In genomic region chr10:116567491-116568405, GRCm38 (mm10) we compare ENCODE assay signal across 13 mouse cellular contexts. TPM values are rescaled to one million over a fixed set of nuclear protein-coding genes. Genes with fewer than 3 reads are reported as not detected.
DNase-seq lines count a peak whose midpoint lies in the region; TF ChIP-seq lines count a peak whose summit lies in the region.
"Had no signal": no experiment of that assay in that cellular context is flagged by ENCODE, and none has a peak within 500 bp of the region (broad histone marks: within the 10 kb centered on the region; RNA-seq: fewer than 3 reads in every experiment).

No protein-coding gene starts in this region.

- no peaks in the 10 kb centered on the region for H3K27me3 ChIP-seq in kidney, adult 2 months (replicated peaks; ENCODE audit: control insufficient read depth, insufficient read depth, low read length)
- H3K27me3 ChIP-seq: neural tube, embryonic 12.5 days had no signal

- no peaks in the 10 kb centered on the region for H3K36me3 ChIP-seq in kidney, adult 2 months (ENCODE audit: control insufficient read depth, insufficient read depth, low read length)
- H3K36me3 ChIP-seq: neural tube, embryonic 12.5 days had no signal

- no peak overlapping the region for H3K27ac ChIP-seq in kidney, adult 2 months (ENCODE audit: insufficient read depth, low read depth, low read length)
- H3K27ac ChIP-seq: heart, adult 2 months; neural tube, embryonic 12.5 days had no signal

- peak; percentile 37 for DNase-seq in kidney, adult 2 months
- no peak for DNase-seq in kidney, adult 11 months
- peak; percentile 47 for DNase-seq in testis, postnatal 10 days (ENCODE audit: low spot score)
- DNase-seq in testis, postnatal 14 days (ENCODE audit: low spot score): no peak
- peak; percentile 54 to 68 for DNase-seq in cerebellum, postnatal 10 days
- no peak for DNase-seq in retina, postnatal 1 day
- no peak for DNase-seq in urinary bladder, adult 2 months (ENCODE audit: low spot score)
- DNase-seq: heart, adult 2 months; heart, postnatal 4 days; layer of hippocampus, adult 9-11 months; midbrain, embryonic 14.5 days; thymus, postnatal 4 days had no signal

- H3K4me1 ChIP-seq in kidney, adult 2 months (ENCODE audit: control insufficient read depth, insufficient read depth, low read length): no peaks in the 10 kb centered on the region
- H3K4me1 ChIP-seq: neural tube, embryonic 12.5 days had no signal

- H3K4me3 ChIP-seq in kidney, adult 2 months (ENCODE audit: insufficient read depth, low read depth, low read length): no peak overlapping the region
- H3K4me3 ChIP-seq: heart, adult 2 months; neural tube, embryonic 12.5 days had no signal

- no peak for TF ChIP-seq POLR2A in kidney, adult 2 months (IDR thresholded peaks at IDR 0.05; ENCODE audit: low read depth, low read length)

- WGBS in kidney, adult 2 months: 75% methylated on average over 7 of the region's 7 CpGs

- TF ChIP-seq CTCF in kidney, adult 2 months (conservative IDR thresholded peaks at IDR 0.05; ENCODE audit: insufficient read depth, insufficient read length, low read depth, low read length): no peak

RNA-seq across cellular contexts. Expression of gene Cnot2, which starts 13.6 kb away (rescaled TPM):
- 29.6 and 32.5 TPM in 2 replicates for polyA plus RNA-seq in kidney, adult 2 months (2012; rRNA removed)
- 59.3 and 60.0 TPM in 2 replicates for polyA plus RNA-seq in urinary bladder, adult 2 months (2012; rRNA removed)

Comparison
In these comparisons a context has a peak if more than half of its experiments do, and no peak if none do; other contexts are left out.
1. DNase-seq: peak in kidney, adult 2 months (single experiment), testis, postnatal 10 days (single experiment) and cerebellum, postnatal 10 days (2 of 2); none in kidney, adult 11 months (single experiment), testis, postnatal 14 days (single experiment), retina, postnatal 1 day (single experiment) and urinary bladder, adult 2 months (single experiment).